Mouse (Mus musculus) kidney, embryonic 16.5 days (tissue): Measurements from ENCODE around the gene Lekr1. TPM values are rescaled to one million over a fixed set of nuclear protein-coding genes. Genes with fewer than 3 reads are reported as not detected.

Source experiments
- ATAC-seq: fragments of 200-750 bp; cut with Nextera tagmentation; 2 replicates; pipeline ENCODE4 v1.8.0; 2017; ENCODE audit warnings: moderate TSS enrichment; ENCODE audit not compliant: low FRiP score, low TSS enrichment
- H3K27ac ChIP-seq: fragments of 300-500 bp; sonication (generic); 2 replicates; pipeline ENCODE4 v1.5.1; 2014; ENCODE audit warnings: low read length
- H3K27me3 ChIP-seq: fragments of 300-500 bp; sonication (generic); 2 replicates; pipeline ENCODE4 v1.6.1; 2014; ENCODE audit warnings: low read length, control low read depth, mixed read lengths; ENCODE audit not compliant: insufficient read depth
- H3K36me3 ChIP-seq: fragments of 300-500 bp; sonication (generic); 2 replicates; pipeline ENCODE4 v1.6.1; 2014; ENCODE audit warnings: low read length, control low read depth, mixed read lengths; ENCODE audit not compliant: insufficient read depth
- H3K4me1 ChIP-seq: fragments of 300-500 bp; sonication (generic); 2 replicates; pipeline ENCODE4 v1.6.1; 2014; ENCODE audit warnings: low read length, control low read depth, mixed read lengths; ENCODE audit not compliant: insufficient read depth
- H3K4me2 ChIP-seq: fragments of 300-500 bp; sonication (generic); replicated peaks from 2 replicates; pipeline ENCODE4 v1.6.1; 2014; ENCODE audit warnings: low read depth, low read length
- H3K4me3 ChIP-seq: fragments of 300-500 bp; sonication (generic); 2 replicates; pipeline ENCODE4 v1.5.1; 2014; ENCODE audit warnings: mild to moderate bottlenecking, low read length
- H3K9ac ChIP-seq: fragments of 300-500 bp; sonication (generic); replicated peaks from 2 replicates; pipeline ENCODE4 v1.6.1; 2014; ENCODE audit warnings: low read length
- H3K9me3 ChIP-seq: fragments of 300-500 bp; sonication (generic); 2 replicates; pipeline ENCODE4 v1.6.1; 2016; ENCODE audit warnings: low read length, control low read depth
- WGBS: fragments of 180-500 bp; shearing (Covaris S2); extraction: QIAGEN DNeasy Blood & Tissue Kit; methylation state at CpG from one replicate; pipeline ENCODE4 v1.1.7; 2014; 5-methylcytosine and 5-hydroxymethylcytosine counted together
- microRNA-seq: library from miRNA; unstranded; fragments of <30 nt; microRNA quantifications from one replicate; pipeline ENCODE4, GENCODE M21; 2016
- polyA plus RNA-seq: library from polyadenylated mRNA; unstranded; fragments of >200 nt; fragmentation: Nextera tagmentation; extraction: Ambion mirVana; gene quantifications from 2 replicates; pipeline ENCODE4 v1.2.1, GENCODE M21; 2015

The Lekr1 gene
- polyA plus RNA-seq, 1 experiment from 2014 or later = 7.7 TPM

DNA sequence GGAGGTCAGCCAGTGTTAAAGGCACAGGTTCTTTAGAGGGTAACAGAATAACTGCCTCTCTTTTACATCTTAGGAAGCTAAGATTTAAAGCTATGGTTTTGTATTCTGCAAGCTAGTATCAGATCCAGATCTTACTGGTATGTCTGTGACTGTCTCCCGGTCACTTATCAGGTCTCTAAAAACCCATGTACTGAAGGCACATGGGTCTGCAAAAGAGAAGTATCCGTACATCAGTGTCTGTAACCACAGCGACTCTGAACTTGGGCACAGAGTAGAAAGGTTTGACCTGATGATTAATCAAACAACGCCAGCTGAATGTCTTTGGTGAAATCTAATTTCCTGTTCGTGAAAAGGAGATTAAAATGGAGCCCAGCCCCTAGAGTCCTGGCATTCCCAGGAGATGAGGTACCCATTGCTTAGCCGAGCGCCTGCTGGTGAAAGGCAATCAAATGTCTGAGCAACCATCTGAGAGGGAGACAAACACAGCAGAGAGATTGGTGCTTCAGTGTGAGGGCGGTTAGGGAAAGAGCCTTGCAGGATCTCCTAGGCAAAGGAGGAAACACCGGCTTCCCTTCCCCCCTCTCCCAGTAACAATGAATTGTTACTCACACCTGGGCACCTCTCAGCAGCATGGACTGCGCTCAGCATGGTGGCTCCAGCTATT is 205.7 kb downstream of the Lekr1 start:
- Histone ChIP-seq H3K27ac (peak overlapping the region; percentile 77; the same call in 1 of the 2 replicates), H3K4me1 (peaks cover 19% of the 10 kb centered on the region), H3K4me2 (0 out of 2 replicates have a peak overlapping the region, but pooled peaks have one; percentile 29), H3K4me3 (no peak overlapping the region), H3K9me3 (no peaks in the 10 kb centered on the region), H3K36me3 (no peaks in the 10 kb centered on the region), H3K9ac (no peak overlapping the region; the same call in 1 of the 2 replicates), H3K27me3 (no peaks in the 10 kb centered on the region)
- WGBS = 38% methylated on average over 10 of the region's 10 CpGs
- ATAC-seq = peak; percentile 3; the same call in 1 of the 2 replicates

DNA sequence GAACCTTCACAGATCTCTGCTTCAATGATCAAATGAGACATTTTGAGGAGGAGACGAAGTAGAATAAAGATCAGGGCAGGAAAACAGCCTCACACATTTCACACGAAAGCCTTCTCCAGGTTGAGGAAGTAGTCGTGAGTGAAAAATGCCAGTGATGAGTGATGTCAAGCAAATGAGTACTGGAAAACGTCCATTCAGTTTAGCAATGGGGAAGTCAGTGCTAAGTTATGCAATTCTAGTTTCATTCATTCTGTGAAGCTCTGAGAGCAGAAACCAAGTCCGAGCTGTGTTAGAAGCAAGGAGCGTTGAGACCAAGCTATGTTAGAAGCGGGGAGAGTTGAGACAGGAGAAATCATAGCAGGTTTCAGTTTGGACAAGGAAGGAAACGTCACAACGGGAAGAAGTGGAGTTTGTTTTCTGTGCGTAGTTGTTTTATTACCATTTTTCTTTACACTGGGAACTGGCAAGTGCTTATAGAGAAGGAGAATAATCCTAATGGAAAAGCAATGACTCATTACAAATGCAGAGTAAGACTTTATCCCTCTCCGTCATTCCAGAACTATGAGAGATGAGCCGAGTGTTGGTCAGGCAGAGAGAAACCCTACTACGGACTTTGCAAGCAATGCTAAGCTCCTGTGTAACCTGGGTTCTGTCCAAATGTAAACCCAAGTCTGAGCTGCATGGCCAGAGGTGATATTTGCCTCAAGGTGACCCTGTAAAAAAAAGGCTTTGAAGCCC is 207.2 kb downstream of the Lekr1 start:
- H3K27me3 ChIP-seq = no peaks in the 10 kb centered on the region
- no peaks in the 10 kb centered on the region for H3K36me3 ChIP-seq
- 66% methylated on average over 13 of the region's 13 CpGs for WGBS
- H3K4me2 ChIP-seq = no peak overlapping the region
- H3K4me3 ChIP-seq = no peak overlapping the region
- H3K9ac ChIP-seq = no peak overlapping the region
- no peak for ATAC-seq
- no peaks in the 10 kb centered on the region for H3K9me3 ChIP-seq
- no peak overlapping the region for H3K27ac ChIP-seq
- peaks cover 19% of the 10 kb centered on the region for H3K4me1 ChIP-seq

Small RNA genes lying within 50 kb of the gene (microRNA-seq; reads per million reads assigned to microRNA genes)
- gene Mir8120 = not detected

Other genes with a start within 250 kb of the Lekr1 start
- 27.4 and 28.3 TPM in 2 replicates for gene Tiparp, start 137.8 kb upstream of the Lekr1 start, polyA plus RNA-seq